Mouse (Mus musculus) forelimb bud, embryonic 11.5 days (tissue): ENCODE data around the gene Elmo1.

Experiments used
- DNase-seq: peaks from one replicate; pipeline ENCODE4 v3.0.0-alpha.2; 2012; ENCODE audit warnings: low read depth, low spot score

The Elmo1 gene

DNA sequence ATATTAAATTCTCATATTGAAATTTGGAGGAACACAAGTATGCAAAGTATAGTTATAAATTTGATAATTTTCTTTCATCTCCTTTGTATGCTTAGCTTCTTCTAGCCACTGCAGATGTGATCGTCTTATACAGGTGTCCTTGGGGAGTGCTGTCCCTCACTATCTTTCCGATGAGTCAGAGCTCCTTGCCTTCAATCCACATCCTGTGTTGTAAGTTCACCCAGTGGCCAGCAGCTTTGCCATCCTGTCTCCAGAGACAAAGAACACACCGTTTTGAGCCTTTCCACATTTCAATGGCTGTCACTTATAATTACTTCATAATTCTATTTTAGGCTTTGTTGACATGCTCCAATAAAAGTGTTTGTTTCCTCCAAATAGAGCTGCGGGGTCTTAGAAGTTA is 425.7 kb downstream of the Elmo1 start:
- no peak for DNase-seq

- no peak for DNase-seq
Measured at GRCm38 (mm10) chr13:20517702-20518101, 427.3 kb downstream of the Elmo1 start.

DNA sequence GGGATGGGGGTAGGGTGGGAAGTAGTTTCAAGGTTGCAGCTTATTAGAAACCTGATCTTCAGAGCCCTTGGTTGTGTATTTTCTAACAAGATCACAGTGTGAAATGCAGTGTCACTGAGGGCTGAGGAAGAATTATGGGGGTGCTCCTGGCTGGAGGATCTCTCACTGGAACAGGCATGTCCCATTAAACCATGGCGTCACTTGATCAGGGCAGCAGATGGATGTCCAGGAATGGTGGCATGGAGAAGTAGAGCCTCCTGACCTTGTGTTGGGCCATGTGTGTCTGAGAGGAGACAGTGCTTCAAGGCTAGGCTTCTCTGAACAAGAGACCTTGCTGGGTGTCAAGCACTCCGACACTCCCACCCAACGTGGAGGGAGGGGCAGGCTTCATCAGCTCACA is 431.1 kb downstream of the Elmo1 start:
- DNase-seq = no peak

- no peak for DNase-seq
Measured at GRCm38 (mm10) chr13:20523671-20524070, 433.3 kb downstream of the Elmo1 start.

DNA sequence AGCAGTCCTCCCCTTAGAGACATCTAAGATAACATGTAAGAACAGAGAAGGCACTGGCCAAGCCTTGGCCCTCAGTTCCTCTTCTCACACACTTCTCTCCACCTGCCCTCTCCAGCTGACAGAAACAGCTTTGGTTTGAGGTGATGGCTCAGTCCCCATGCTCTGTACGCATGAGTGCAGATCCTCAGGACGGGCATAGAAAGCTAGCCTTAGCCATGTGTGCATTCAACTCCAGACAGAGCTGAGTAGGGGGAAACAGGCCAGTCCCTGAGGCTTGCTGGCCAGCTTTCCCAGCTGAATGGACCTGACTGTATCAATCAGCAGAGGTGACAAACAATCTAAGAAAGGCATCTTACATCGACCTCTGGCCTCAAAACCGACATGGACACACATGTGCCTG is 435.4 kb downstream of the Elmo1 start:
- DNase-seq = no peak

GRCm38 (mm10) chr13:20537053-20537452 is 446.7 kb downstream of the Elmo1 start:
- DNase-seq = no peak

DNA sequence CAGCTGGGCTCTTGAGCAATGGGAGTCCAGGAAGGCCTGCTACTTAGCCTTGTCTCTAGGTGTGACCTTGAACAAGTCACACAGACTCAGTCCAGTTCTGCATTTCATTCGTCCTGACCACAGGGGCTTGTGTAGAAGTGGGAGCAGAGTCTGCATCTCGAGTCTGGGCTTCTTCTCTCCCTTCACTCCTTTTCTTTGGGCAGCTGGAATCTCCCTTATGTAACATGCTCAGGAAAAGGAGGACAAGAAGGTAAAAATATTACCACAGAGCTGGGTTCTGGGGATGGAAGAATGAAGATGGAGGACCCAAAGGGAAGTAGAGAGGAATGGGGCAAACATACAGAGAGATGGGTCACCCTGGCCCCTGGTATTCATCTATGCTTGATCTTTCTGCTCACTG is 447.1 kb downstream of the Elmo1 start:
- no peak for DNase-seq

GRCm38 (mm10) chr13:20538216-20539070 is 448.0 kb downstream of the Elmo1 start:
- no peak for DNase-seq

GRCm38 (mm10) chr13:20539631-20540030 is 449.2 kb downstream of the Elmo1 start:
- no peak for DNase-seq

DNA sequence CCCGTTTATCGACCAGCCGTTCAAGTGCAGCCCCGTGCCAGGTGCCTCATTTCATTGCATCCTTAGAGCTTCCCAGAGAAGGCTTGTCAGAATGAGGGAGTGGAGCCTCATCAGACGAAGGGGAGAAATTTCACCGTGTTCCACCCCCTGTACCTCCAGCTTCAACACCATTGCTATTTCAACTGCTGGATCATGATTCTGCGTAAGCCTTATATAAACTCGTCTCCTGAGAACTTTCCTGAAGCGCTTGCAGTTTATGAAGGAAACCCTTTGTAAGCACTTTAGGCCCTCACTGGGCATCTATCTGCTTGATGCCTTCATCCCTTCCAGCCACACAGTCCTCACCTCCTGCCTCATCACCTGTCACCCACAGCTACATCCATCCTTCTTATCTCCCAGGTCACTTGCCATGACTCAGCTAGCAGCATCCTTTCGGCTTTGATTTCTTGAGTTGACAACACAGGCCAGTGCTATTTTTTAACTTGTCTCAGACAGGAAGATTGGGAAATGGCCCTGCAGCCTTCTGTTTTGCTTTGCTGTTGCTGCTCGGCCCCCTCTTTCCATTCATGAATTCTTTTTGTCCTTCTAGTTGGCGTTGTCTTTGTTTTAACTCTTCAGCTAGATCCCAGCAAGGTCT is 456.3 kb downstream of the Elmo1 start:
- DNase-seq = no peak

- DNase-seq = peak; percentile 20
Measured at GRCm38 (mm10) chr13:20549983-20550382, 459.6 kb downstream of the Elmo1 start.

- DNase-seq = no peak
Measured at GRCm38 (mm10) chr13:20551559-20551958, 461.2 kb downstream of the Elmo1 start.

DNA sequence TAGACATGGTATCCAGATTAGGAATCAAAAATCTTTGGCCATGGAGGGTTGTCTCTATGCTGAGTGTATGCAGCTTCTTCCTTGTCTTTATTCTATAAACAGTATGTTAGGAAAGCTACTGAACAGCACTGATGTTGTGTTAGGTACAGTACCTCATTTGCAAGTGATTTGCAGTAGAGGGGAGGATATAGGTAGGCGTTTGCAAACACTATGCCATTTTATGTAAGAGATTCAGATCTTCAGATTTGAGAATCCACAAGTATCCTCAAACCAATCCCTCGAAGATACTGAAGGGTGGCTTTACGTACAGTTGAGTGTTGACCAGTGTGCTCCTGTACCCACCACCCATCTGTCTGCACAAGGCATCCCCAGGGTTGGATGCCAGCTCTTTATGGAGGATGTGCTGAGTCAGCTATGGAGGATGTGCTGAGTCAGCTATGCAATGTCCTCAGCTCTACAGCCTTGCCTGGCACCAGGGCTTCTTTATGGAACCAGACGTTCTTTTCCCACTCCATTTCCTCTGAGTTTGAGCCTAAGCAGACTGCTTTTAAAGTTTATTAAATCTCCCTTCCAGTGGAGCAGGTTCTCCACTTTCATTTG is 465.6 kb downstream of the Elmo1 start:
- DNase-seq = no peak

DNA sequence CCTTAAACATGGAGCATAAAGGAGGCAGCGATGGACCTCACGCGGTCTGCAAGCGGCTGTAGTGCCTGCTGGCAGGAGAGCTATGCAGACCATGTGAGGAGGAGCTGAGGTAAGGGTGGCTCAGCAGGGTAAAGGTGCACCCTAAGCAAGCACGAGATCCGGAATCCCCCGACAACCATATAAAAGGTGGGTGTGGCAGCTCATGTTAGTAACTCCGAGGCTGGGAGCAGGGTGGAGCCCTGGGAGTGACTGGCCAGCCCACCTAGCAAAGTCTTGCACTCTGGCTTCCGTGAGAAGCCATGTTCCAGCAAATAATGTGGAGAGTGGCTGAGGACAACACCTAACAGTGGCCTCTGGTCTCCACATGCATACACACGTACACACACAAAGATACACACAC is 466.3 kb downstream of the Elmo1 start:
- DNase-seq = no peak

DNA sequence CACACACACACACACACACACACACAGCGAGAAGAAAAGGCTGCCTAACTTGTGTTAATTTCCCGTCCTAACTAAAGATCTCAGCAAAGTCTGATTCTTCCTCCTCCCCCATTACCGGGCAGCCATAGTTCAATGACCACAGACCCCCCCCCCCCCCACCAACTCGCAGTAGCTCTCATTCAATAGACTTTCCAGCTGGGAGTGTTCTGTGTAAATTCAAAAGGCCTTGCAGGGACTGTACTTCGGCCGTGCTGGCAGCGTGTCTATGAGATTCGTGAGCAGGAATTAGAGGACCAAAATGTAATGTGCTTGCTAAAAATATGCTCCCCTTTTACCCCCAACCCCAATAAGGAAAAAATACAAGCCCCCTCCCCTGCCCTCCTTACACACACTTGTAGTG is 466.8 kb downstream of the Elmo1 start:
- DNase-seq = no peak

DNA sequence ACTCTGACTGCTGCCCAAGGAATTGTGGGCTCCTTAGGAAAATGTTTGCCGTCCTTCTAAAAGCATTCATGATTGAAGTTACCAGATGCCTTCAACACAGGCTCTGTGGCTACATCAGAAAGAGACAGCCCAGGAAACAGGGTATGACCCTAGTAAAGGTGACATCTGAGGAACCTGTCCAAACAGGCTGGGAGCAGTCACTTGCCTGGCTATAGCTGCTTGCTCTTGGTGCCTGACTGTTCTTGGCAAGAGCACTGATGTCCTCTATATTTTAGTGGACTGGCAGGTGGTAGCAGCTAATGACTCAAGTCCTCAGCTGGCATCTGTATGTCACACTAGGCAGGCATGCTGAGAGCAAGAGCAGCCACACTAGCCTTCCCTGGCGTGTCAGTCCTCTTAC is 468.0 kb downstream of the Elmo1 start:
- DNase-seq = no peak

DNA sequence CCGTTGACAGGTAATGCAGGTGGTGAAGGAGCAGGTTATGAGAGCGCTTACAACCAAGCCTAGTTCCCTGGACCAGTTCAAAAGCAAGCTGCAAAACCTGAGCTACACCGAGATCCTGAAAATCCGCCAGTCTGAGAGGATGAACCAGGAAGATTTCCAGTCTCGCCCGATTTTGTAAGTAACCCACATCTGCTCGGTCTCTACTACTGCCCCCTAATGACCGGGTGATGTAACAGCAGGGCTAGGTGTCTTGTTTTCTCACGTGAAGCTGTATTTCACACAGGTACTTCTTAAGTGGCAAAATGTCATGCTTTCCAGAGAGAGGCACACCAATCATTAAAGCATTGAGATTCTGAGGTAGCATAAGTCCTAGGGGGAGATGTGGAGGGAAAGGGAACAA is 474.0 kb downstream of the Elmo1 start:
- no peak for DNase-seq

DNA sequence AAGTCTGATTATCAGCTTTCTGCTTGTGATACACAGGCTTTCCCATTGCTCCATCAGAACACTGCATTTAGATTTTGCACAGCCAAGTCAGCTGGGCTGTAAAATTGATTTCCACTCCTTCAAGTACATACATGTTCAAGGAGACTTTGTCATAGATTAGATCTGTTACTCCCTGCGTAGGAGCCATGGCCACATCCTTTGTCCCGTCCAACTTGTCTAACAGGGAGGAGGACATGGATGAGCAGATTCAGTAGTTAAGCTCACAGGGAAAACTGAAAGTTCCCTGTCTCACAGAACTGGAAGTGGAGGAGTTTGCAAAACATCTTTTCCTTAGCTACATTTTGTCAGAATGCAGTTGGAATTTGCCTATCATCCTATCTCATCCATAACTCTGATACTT is 484.8 kb downstream of the Elmo1 start:
- DNase-seq = no peak

DNA sequence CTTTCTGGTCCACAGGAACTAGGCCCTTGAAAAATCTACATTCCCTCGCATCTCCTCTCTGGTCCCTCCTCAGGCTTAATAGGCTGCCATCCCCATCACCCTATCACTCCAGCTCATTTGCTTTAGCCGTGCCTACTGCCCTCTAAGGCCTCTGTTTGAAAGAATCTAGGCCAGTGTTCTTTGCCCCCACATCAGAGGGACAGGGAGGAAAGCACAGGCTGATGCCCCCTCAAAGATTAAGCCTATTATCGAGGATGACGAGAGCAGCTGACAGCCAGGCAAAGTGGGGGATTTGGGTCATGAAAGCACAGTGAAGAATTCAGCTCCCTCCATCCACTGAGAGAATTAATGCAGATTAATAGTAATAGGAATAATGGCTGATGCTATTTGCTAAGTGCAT is 495.5 kb downstream of the Elmo1 start:
- no peak for DNase-seq

GRCm38 (mm10) chr13:20586462-20586861 is 496.1 kb downstream of the Elmo1 start:
- DNase-seq = no peak

GRCm38 (mm10) chr13:20590983-20591382 is 500.6 kb downstream of the Elmo1 start:
- DNase-seq = no peak

- DNase-seq = no peak
Measured at GRCm38 (mm10) chr13:20597307-20597706, 506.9 kb downstream of the Elmo1 start.

GRCm38 (mm10) chr13:20598618-20599017 is 508.2 kb downstream of the Elmo1 start:
- no peak for DNase-seq
